Mouse (Mus musculus) stomach, postnatal 0 days (tissue): ENCODE measurements at regions not wholly inside any gene's neighbourhood (a gene's known extent, or its start where the extent isn't known, plus 50 kb on each side); places are given as distances from the start of the nearest gene placed in this dataset.

Experiments
- ATAC-seq: fragments of 200-750 bp; cut with Nextera tagmentation; 2 replicates; pipeline ENCODE4 v1.8.0; 2017; ENCODE audit not compliant: low FRiP score, low TSS enrichment
- DNase-seq: peaks from one replicate; pipeline ENCODE4 v3.0.0-alpha.2; 2016; ENCODE audit warnings: low spot score
- H3K27ac ChIP-seq: fragments of 300-500 bp; sonication (generic); replicated peaks from 2 replicates; pipeline ENCODE4 v1.5.1; 2014; ENCODE audit warnings: mild to moderate bottlenecking, control low read depth
- H3K27me3 ChIP-seq: fragments of 300-500 bp; sonication (generic); 2 replicates; pipeline ENCODE4 v1.6.1; 2014; ENCODE audit warnings: low read length; ENCODE audit not compliant: control insufficient read depth, insufficient read depth
- H3K36me3 ChIP-seq: fragments of 300-500 bp; sonication (generic); 2 replicates; pipeline ENCODE4 v1.6.1; 2014; ENCODE audit warnings: low read length, mixed read lengths; ENCODE audit not compliant: control insufficient read depth, insufficient read depth
- H3K4me1 ChIP-seq: fragments of 300-500 bp; sonication (generic); replicated peaks from 2 replicates; pipeline ENCODE4 v1.6.1; 2014; ENCODE audit warnings: antibody characterized with exemption; ENCODE audit not compliant: control insufficient read depth, insufficient read depth
- H3K4me2 ChIP-seq: fragments of 300-500 bp; sonication (generic); replicated peaks from 2 replicates; pipeline ENCODE4 v1.6.1; 2014; ENCODE audit warnings: low read depth, mild to moderate bottlenecking, control low read depth, moderate library complexity
- H3K4me3 ChIP-seq: fragments of 300-500 bp; sonication (generic); 2 replicates; pipeline ENCODE4 v1.5.1; 2014; ENCODE audit warnings: low read depth, low read length, control low read depth
- H3K9ac ChIP-seq: fragments of 300-500 bp; sonication (generic); 2 replicates; pipeline ENCODE4 v1.6.1; 2014; ENCODE audit warnings: mild to moderate bottlenecking, low read length, control low read depth, mixed read lengths
- H3K9me3 ChIP-seq: fragments of 300-500 bp; sonication (generic); 2 replicates; pipeline ENCODE4 v1.6.1; 2016; ENCODE audit warnings: low read length; ENCODE audit not compliant: control insufficient read depth
- CTCF ChIP-seq: IDR thresholded peaks from 2 replicates; pipeline ENCODE4 v1.5.1; 2016; ENCODE audit warnings: antibody characterized with exemption, low read depth, mild to moderate bottlenecking, moderate library complexity
- EP300 ChIP-seq: optimal IDR thresholded peaks from 2 replicates; pipeline ENCODE3; 2016; ENCODE audit warnings: antibody characterized with exemption
- WGBS: fragments of 180-500 bp; shearing (Covaris S2); extraction: QIAGEN DNeasy Blood & Tissue Kit; methylation state at CpG from one replicate; pipeline ENCODE4 v1.1.7; 2014; 5-methylcytosine and 5-hydroxymethylcytosine counted together

- Histone ChIP-seq H3K27me3 (no peaks in the 10 kb centered on the region), H3K4me3 (no peak overlapping the region), H3K27ac (no peak overlapping the region), H3K4me2 (no peak overlapping the region), H3K4me1 (no peaks in the 10 kb centered on the region), H3K9me3 (no peaks in the 10 kb centered on the region), H3K9ac (no peak overlapping the region), H3K36me3 (no peaks in the 10 kb centered on the region)
- 49% methylated on average over 8 of the region's 8 CpGs for WGBS
- ATAC-seq (no peak), DNase-seq (no peak)
- TF ChIP-seq CTCF, result no peak
- TF ChIP-seq EP300, result no peak
Measured at GRCm38 (mm10) chr9:87432072-87432471, 176.7 kb upstream of the Cep162 start.

- Histone ChIP-seq H3K4me2 (no peak overlapping the region), H3K4me3 (no peak overlapping the region), H3K27me3 (no peaks in the 10 kb centered on the region), H3K9ac (no peak overlapping the region), H3K36me3 (no peaks in the 10 kb centered on the region), H3K4me1 (no peaks in the 10 kb centered on the region), H3K9me3 (no peaks in the 10 kb centered on the region), H3K27ac (no peak overlapping the region)
- TF ChIP-seq CTCF (no peak), EP300 (no peak)
- no peak for ATAC-seq
- WGBS, result 45% methylated on average over 7 of the region's 7 CpGs
- DNase-seq, result no peak
Measured at GRCm38 (mm10) chr9:87431523-87431922, 176.2 kb upstream of the Cep162 start.

- no peaks in the 10 kb centered on the region for H3K9me3 ChIP-seq
- no peak overlapping the region for H3K9ac ChIP-seq
- ATAC-seq (no peak), DNase-seq (peak; percentile 31)
- H3K4me2 ChIP-seq, result no peak overlapping the region
- no peaks in the 10 kb centered on the region for H3K36me3 ChIP-seq
- H3K27ac ChIP-seq, result no peak overlapping the region
- no peaks in the 10 kb centered on the region for H3K4me1 ChIP-seq
- no peak overlapping the region for H3K4me3 ChIP-seq
- H3K27me3 ChIP-seq, result no peaks in the 10 kb centered on the region
- TF ChIP-seq CTCF (peak; percentile 79), EP300 (no peak)
- WGBS, result 38% methylated on average over 4 of the region's 4 CpGs
Measured at GRCm38 (mm10) chr9:87425201-87425600, 169.9 kb upstream of the Cep162 start.

GRCm38 (mm10) chr9:87421175-87421574, 165.8 kb upstream of the Cep162 start:
- ATAC-seq (no peak), DNase-seq (no peak)
- Histone ChIP-seq H3K36me3 (no peaks in the 10 kb centered on the region), H3K27ac (no peak overlapping the region), H3K4me3 (no peak overlapping the region), H3K9ac (no peak overlapping the region), H3K4me1 (no peaks in the 10 kb centered on the region), H3K9me3 (no peaks in the 10 kb centered on the region), H3K27me3 (no peaks in the 10 kb centered on the region), H3K4me2 (no peak overlapping the region)
- TF ChIP-seq EP300, result no peak
- no peak for TF ChIP-seq CTCF
- 46% methylated on average over 8 of the region's 8 CpGs for WGBS

- no peaks in the 10 kb centered on the region for H3K4me1 ChIP-seq
- no peaks in the 10 kb centered on the region for H3K27me3 ChIP-seq
- 9% methylated on average over 12 of the region's 12 CpGs for WGBS
- no peak for TF ChIP-seq EP300
- peak; percentile 77 for TF ChIP-seq CTCF
- no peak overlapping the region for H3K4me2 ChIP-seq
- H3K36me3 ChIP-seq, result no peaks in the 10 kb centered on the region
- H3K9ac ChIP-seq, result no peak overlapping the region
- DNase-seq (peak; percentile 59), ATAC-seq (no peak)
- H3K9me3 ChIP-seq, result no peaks in the 10 kb centered on the region
- H3K27ac ChIP-seq, result no peak overlapping the region
- H3K4me3 ChIP-seq, result no peak overlapping the region
Measured at GRCm38 (mm10) chr9:87419376-87419775, 164.0 kb upstream of the Cep162 start.

- no peaks in the 10 kb centered on the region for H3K4me1 ChIP-seq
- H3K9ac ChIP-seq, result no peak overlapping the region
- DNase-seq (no peak), ATAC-seq (no peak)
- TF ChIP-seq EP300 (no peak), CTCF (no peak)
- WGBS, result 42% methylated on average over 9 of the region's 9 CpGs
- no peak overlapping the region for H3K4me3 ChIP-seq
- H3K36me3 ChIP-seq, result no peaks in the 10 kb centered on the region
- H3K27me3 ChIP-seq, result 0 out of 2 replicates have a peak, but pooled peaks cover 3% of the 10 kb centered on the region
- no peak overlapping the region for H3K4me2 ChIP-seq
- H3K9me3 ChIP-seq, result no peaks in the 10 kb centered on the region
- no peak overlapping the region for H3K27ac ChIP-seq
Measured at GRCm38 (mm10) chr9:87412894-87413293, 157.6 kb upstream of the Cep162 start.
